Mouse (Mus musculus): Measurements from ENCODE around the gene V1ra8. TPM values are rescaled to one million over a fixed set of nuclear protein-coding genes. Genes with fewer than 3 reads are reported as not detected.

Gene V1ra8
- polyA plus RNA-seq, 1 experiment from 2014 or later, result not detected

Other genes starting within 250 kb of the V1ra8 start
- gene Vmn1r46, start 233.5 kb upstream of the V1ra8 start, polyA plus RNA-seq (2014; fragmentation: Nextera tagmentation; extraction: Ambion mirVana), result not detected in 2 replicates
- not detected in 2 replicates for gene Vmn1r47, start 186.6 kb upstream of the V1ra8 start, polyA plus RNA-seq (2014; fragmentation: Nextera tagmentation; extraction: Ambion mirVana)
- gene Vmn1r48, start 166.0 kb upstream of the V1ra8 start, polyA plus RNA-seq (2014; fragmentation: Nextera tagmentation; extraction: Ambion mirVana), result not detected in 2 replicates
- not detected in 2 replicates for gene Vmn1r49, start 124.3 kb upstream of the V1ra8 start, polyA plus RNA-seq (2014; fragmentation: Nextera tagmentation; extraction: Ambion mirVana)
- not detected in 2 replicates for gene Vmn1r50, start 101.4 kb upstream of the V1ra8 start, polyA plus RNA-seq (2014; fragmentation: Nextera tagmentation; extraction: Ambion mirVana)
- not detected in 2 replicates for gene Vmn1r51, start 80.2 kb upstream of the V1ra8 start, polyA plus RNA-seq (2014; fragmentation: Nextera tagmentation; extraction: Ambion mirVana)
- gene Vmn1r52, start 28.0 kb upstream of the V1ra8 start, polyA plus RNA-seq (2014; fragmentation: Nextera tagmentation; extraction: Ambion mirVana), result not detected in 2 replicates
- not detected in 2 replicates for gene Vmn1r53, start 21.6 kb downstream of the V1ra8 start, polyA plus RNA-seq (2014; fragmentation: Nextera tagmentation; extraction: Ambion mirVana)
- not detected in 2 replicates for gene Vmn1r54, start 43.5 kb downstream of the V1ra8 start, polyA plus RNA-seq (2014; fragmentation: Nextera tagmentation; extraction: Ambion mirVana)
- not detected in 2 replicates for gene BC048671, start 98.4 kb downstream of the V1ra8 start, polyA plus RNA-seq (2014; fragmentation: Nextera tagmentation; extraction: Ambion mirVana)
- 0.27 TPM in 1 of 2 replicates, not detected in the other for gene Chst13, start 122.4 kb downstream of the V1ra8 start, polyA plus RNA-seq (2014; fragmentation: Nextera tagmentation; extraction: Ambion mirVana)
- not detected in 2 replicates for gene Uroc1, start 130.5 kb downstream of the V1ra8 start, polyA plus RNA-seq (2014; fragmentation: Nextera tagmentation; extraction: Ambion mirVana)
- gene Zxdc, start 166.7 kb downstream of the V1ra8 start, polyA plus RNA-seq (2014; fragmentation: Nextera tagmentation; extraction: Ambion mirVana), result 10.4 and 11.5 TPM in 2 replicates
- 1.2 and 1.5 TPM in 2 replicates for gene Cfap100, start 226.0 kb downstream of the V1ra8 start, polyA plus RNA-seq (2014; fragmentation: Nextera tagmentation; extraction: Ambion mirVana)